Mouse (Mus musculus) adrenal gland, postnatal 14 days (tissue): ENCODE results near the gene Akap5. TPM values are rescaled to one million over a fixed set of nuclear protein-coding genes. Genes with fewer than 3 reads are reported as not detected.

Source experiments
- DNase-seq: peaks from one replicate; pipeline ENCODE4 v3.0.0; 2021; ENCODE audit warnings: mixed read lengths
- long read RNA-seq, 2 experiments: library from polyadenylated mRNA; stranded (forward); transcript quantifications; one replicate each; pipeline ENCODE4 v2.0.0; 2021
- total RNA-seq: library from RNA; stranded (reverse); gene quantifications from 2 replicates; pipeline ENCODE4 v1.2.3, GENCODE M21; 2021

Gene Akap5
- total RNA-seq = 3.4 and 4.3 TPM in 2 replicates
- long read RNA-seq, experiment 1, full-length matches to known transcripts = 1 of 1 reads
- long read RNA-seq, experiment 1, partial matches to known transcripts = 0 of 1 reads
- long read RNA-seq, experiment 1, other reads (novel, unspliced or antisense) = 0 of 1 reads
- long read RNA-seq, experiment 2, full-length matches to known transcripts = 1 of 1 reads
- long read RNA-seq, experiment 2, partial matches to known transcripts = 0 of 1 reads
- long read RNA-seq, experiment 2, other reads (novel, unspliced or antisense) = 0 of 1 reads

- DNase-seq = peak; percentile 76
Observed at GRCm38 (mm10) chr12:76324679-76325431, at the start of gene Akap5. Gene Akap5 (plus strand): TSS chr12:76324891.

DNA sequence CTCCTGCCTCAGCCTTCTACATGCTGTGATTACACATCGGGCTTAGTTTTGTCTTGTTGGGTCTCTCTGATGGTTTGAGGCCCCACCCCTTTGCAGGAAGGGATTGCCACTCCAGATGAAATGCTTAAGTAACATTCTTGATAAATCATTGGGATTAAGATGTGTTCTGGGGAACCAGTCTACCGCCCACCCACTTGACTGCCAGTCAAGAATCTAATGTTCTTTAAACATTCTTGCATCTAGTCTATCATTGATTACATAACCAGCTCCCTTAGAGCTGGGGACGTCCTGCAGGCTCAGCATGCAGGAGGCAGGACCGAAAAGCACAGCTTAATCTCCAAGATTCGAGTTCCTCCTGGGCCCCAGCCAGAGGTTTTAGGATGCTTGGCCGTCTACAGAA, 46.5 kb upstream of the Akap5 start:
- no peak for DNase-seq

GRCm38 (mm10) chr12:76280556-76280955, 44.1 kb upstream of the Akap5 start:
- DNase-seq = no peak

GRCm38 (mm10) chr12:76281111-76281660, 43.5 kb upstream of the Akap5 start:
- DNase-seq = no peak

DNA sequence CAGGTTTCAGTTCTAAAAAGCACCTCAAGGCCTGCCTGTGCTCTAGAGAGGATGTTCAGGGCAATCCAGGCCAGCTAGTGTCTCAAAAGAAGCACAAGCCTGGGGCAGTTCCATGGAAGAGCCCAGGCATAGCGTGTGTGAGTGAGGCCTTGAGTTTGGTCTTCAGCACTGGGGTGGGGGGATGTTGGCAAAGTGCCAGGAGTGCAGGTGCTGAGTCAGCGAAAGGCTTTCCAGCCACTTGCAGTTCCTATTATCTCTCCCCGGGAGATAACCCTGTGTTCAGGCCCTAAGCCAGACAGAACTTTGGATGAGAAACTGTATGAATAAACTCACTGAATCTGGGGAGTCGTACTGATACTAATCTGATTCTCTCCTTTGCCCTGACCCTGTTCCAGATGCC, 42.6 kb upstream of the Akap5 start:
- DNase-seq = peak; percentile 43

DNA sequence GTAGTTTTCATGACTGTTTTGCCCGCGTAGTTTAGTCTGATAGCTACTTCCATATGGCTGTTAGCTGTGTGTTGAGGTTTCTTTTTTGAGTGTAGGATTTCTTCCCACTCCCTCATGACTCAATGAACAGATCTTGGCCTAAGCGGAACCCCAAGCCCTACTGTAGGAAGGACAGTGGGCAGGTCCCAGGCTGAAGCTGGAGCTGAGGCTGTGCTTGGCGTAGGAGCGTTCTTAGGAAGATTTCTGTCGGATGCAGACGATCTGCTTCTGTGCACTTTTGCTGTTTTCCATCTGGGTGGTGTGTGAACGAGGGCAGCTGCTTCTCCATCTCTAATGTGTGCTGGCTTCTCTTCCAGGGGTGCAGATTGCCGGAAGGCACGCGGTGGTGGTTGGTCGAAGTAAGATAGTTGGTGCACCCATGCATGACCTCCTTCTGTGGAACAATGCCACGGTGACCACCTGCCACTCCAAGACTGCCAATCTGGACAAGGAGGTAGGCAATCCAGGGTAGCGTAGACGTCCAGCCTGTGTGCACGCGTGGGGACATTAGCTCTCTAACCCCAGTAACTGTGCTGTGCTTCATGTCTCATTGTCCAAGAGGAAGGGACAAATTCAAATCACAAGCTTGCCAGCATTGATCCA, 42.0 kb upstream of the Akap5 start:
- no peak for DNase-seq

DNA sequence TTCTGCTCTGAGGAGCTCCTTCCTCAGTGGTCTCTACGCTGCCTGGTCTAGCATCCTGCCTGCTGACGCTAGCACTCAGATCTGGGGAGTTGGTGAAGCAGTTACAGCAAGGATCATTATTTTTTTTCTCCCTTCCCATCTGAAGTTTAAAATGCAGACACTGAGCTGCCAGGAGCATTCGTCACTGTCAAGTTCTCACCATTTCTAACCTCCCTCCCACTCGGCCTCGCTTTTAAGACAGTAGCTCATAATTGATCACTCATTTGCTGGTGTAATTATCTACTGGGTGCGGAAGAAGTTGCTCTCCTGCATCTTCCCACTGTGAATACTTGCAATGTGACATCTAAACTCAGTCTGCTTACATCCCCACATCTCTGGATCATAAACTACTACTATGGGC, 39.3 kb upstream of the Akap5 start:
- DNase-seq = no peak

DNA sequence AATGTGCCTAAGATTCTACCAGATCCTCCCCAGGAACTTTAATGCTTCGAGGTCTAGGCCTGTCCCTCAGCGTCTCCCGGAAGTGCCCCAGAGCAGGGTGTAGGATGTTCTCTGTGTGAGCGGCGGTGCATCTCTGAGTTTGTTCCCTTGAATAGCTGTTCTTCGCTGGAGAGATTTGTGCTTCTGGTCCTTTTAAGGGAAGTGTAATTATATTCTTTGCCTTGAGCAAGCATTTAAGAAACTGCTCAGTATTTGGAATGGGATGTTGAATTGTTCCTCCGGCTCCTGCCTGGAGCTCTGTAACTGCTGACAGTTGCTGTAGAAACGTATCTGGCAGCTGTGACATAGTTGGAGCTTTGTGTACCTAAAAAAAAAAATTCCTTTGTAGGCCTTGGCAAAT, 36.7 kb upstream of the Akap5 start:
- DNase-seq = no peak

GRCm38 (mm10) chr12:76288494-76288893, 36.2 kb upstream of the Akap5 start:
- no peak for DNase-seq

- no peak for DNase-seq
Observed at GRCm38 (mm10) chr12:76289428-76289827, 35.3 kb upstream of the Akap5 start.

DNA sequence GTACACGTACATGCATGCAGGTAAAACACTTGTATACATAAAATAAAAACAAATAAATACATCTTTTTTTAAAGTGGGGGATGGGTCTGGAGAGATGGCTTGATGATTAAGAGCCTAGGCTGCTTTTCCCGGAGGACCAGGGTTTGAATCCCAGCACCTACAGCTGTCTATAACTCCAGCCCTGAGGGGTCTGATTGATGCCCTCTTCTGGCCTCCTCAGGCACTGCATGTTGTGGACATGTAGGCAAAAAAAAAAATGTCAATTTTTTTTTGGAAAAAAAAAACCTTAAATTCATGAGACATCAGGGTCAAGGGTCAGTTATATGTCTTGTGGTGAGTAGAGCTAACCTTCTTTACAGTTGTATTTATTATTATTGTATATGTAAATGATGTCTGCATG, 34.4 kb upstream of the Akap5 start:
- no peak for DNase-seq

DNA sequence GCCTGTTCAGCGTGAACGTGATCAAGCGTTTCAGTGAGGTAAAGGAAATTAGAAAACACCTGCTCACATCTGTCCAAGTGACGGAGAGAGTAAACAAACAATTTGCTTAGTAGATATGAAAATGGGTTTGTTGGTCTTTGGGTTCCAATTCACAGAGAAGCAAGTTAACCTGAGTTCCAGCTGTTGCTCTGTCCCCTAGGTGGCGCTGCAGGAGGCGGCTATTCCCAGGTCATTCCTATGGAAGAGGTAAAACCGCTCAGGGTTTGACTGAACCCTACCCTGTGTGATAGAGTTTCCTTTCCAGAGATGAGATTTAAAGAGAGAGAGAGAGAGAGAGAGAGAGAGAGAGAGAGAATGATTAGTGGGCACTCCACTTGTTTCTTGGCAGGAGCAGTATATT, 31.5 kb upstream of the Akap5 start:
- peak; percentile 81 for DNase-seq

- DNase-seq = no peak
Observed at GRCm38 (mm10) chr12:76297830-76298229, 26.9 kb upstream of the Akap5 start.

DNA sequence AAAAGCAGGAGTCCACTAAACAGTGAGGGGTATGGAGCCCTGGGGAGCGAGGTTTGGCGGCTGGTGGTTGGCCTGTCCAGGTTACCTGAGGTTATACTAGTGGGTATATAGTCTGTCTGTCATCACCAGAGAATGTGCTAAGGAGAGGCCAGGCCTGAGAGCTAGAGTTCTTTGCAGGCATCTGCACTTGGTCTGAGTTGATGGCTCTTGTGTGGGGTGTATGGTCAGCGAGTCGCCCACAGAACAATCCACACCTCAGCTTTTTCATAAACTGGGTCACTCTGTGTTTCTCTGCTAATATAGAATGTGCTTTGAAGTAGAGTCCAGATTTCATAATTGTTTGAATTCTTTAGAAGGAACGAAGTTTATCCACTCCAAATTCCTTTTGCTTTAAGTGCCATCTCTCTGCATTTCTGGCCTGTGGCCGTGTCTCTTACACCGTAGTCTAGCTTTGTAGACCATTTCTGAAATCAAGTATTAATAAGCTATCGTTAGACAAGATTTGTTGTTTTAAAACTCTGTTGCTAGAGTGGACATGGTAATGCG, 25.3 kb upstream of the Akap5 start:
- no peak for DNase-seq

GRCm38 (mm10) chr12:76300367-76300766, 24.3 kb upstream of the Akap5 start:
- no peak for DNase-seq

DNA sequence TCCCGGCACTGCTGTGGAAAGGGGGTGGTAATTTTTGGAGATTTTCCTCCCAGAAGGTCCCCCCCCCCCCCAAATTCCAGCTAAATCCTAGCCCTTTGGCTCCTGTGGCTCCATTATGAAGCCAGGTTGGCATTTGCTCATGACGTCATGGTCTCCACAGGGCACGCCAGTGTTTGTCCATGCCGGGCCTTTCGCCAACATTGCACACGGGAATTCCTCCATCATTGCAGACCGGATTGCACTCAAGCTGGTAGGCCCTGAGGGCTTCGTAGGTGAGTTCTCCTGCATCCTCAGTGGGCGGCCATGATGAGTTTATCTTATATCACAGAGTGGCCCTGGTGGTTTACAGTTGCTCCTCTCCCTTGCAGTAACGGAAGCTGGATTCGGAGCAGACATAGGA, 21.2 kb upstream of the Akap5 start:
- no peak for DNase-seq

DNA sequence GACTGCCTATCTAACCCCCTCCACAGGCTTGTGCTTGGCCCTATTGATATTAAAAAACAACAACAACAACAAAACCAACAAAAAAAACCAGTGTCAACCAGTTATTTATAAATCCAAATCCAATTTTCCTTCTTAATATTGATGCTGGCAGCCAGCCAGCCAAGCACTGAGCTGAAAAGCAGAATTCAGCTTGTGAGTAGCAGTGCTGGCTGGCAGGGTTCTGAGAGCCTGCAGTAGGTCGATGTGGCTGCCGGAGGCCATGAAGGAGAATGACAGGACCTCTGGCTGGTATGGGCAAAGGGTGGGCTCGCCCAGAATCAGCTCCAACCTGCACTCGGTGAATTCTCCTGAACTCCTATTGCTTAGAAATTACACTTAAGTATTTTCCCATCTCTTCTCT, 20.5 kb upstream of the Akap5 start:
- no peak for DNase-seq

- DNase-seq = no peak
Observed at GRCm38 (mm10) chr12:76305107-76305506, 19.6 kb upstream of the Akap5 start.

GRCm38 (mm10) chr12:76306852-76307561, 17.7 kb upstream of the Akap5 start:
- no peak for DNase-seq

- DNase-seq = no peak
Observed at GRCm38 (mm10) chr12:76307964-76308363, 16.7 kb upstream of the Akap5 start.

GRCm38 (mm10) chr12:76308436-76308835, 16.3 kb upstream of the Akap5 start:
- DNase-seq = no peak

DNA sequence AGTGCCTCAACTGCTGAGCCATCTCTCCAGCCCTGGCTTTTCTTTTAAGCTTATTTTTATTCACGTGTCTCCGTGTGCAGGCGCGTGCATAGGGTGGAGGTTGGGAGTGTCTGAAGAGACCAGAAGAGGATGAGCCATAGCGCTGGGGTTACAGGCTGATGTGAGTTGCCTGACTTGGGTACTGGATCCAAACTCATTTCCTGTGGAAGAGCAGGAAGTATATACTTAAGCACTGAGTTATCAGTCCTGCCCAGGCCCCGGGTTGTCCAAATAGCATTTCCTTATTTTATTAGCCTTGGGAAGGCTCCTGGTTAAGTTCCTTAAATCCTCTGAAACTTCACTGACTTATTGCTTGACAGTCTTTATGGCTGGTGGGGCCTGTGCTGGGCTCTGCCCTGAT, 14.7 kb upstream of the Akap5 start:
- DNase-seq = no peak
